Mouse (Mus musculus): Measurements from ENCODE around the gene Xkr8.
"Not testable (repeated sequence)": the region's sequence is repeated elsewhere in the genome, so short reads cannot be mapped to it uniquely, and the experiment has no call there.

Xkr8 gene

DNA sequence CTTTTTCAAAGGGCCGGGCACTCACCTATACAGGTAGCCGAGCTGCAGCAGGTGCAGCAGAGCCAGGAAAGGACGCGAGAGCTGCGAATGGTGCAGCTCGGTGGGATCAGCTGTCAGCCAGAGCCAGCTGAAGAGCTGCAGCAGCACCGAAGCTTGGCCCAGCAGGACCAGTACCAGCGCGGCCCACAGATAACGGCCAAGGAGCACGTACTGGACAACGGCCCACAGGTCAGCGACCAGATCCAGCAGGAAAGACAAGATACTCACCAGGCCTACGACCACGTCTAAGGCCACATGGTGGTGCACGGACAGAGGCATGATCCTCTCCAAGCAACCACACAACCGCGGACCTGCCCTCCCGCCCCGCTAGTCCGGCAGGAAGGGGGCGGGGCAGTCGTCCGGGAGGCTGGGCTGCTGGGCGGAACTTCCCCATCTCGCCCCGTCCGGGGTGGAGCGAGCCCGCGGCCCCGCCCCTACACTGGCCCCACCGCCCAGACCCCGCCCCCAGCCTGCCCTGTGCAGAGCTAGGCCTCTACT, at the start of gene Xkr8:
Gene Xkr8 (minus strand): TSS at position 399 of the 537 bp plus-strand sequence.
- peak; percentile 78 for DNase-seq (ENCODE audit: low read depth)

DNA sequence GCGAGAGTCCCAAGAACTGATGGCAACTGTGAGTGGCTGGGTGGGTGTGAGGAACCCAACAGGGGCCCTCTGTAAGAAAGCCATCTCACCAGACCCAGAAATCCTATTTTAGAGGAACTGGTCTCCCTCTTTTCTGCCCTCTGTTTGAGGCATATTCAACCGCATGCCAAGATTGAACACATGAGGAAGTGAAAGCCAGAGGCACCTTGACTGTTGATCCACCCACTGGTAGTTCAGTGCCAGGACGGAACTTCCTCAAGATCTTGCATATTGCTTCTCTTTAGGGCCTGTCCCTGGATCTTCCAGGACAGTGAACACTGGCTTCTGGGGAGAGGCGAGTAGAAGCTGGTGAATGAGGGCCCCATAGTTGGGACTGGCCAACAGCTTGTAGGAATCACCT, 47.9 kb upstream of the Xkr8 start:
- DNase-seq (ENCODE audit: low read depth), result no peak

DNA sequence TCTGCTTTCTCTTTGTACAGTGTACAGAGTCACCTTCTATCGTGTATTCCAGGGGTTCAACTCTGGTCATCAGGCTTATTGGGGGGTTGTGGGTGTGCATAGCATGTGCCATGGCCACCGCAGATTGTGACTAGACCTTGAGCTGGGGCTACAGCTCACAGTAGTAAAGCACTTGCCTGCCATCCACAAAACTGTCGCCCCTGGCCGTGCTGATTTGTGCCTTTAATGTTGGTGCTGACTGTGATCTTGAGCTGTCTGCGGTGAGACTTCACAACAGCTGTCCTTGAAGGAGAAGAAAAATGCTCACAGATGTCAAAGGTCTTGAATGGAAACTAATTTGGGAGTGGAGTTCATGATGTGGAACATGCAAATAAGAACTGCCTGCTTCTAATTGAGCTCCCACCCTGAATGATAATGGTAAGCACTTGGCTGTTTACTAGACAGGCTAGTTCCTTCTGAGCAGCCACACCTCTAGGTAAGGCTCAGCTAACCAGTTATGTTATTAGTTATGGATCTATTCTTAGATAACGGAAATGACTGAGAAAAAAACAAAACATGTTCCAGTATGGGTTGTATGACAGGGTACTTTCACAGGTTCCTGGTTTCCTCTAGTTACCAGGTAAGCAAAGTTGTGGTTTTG, 46.3 kb upstream of the Xkr8 start:
- no peak for DNase-seq (ENCODE audit: low read depth)

DNA sequence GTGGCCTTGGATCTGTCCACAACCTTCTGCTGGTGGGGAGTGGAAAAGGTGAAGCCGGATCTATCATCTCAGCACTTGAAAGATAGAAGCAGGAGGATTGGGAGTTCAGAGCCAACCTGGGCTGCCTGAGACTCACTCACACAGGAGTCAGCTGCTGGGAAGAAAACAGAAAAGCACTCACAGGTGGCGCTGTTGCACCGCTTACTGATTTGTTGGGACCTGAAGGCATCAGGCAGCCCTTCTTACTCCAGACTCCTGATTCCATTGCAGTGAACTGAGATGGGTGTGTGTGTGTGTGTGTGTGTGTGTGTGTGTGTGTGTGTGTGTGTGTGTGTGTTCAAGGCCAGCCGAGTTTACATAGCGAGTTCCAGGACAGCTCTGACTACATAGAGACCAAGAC, 44.4 kb upstream of the Xkr8 start:
- DNase-seq (ENCODE audit: low read depth), result no peak

DNA sequence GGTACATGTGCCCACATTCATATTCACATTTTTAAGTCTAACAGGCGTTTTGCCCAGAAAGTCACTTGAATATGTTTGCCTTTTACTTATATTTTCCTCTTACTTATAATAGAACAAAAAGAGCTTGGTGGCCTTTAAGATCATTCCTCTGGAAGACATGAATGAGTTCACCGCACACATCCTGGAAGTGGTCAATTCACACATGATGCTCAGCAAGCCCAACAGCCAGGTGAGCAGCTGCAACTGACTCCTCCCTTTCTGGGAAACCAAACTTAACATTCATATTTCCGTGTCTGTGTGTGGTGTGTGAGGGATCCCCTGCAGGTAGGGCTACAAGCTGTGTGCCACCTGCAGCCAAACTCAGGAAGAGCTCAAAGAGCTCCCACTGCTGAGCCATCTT, 42.6 kb upstream of the Xkr8 start:
- DNase-seq (ENCODE audit: low read depth), result no peak

DNA sequence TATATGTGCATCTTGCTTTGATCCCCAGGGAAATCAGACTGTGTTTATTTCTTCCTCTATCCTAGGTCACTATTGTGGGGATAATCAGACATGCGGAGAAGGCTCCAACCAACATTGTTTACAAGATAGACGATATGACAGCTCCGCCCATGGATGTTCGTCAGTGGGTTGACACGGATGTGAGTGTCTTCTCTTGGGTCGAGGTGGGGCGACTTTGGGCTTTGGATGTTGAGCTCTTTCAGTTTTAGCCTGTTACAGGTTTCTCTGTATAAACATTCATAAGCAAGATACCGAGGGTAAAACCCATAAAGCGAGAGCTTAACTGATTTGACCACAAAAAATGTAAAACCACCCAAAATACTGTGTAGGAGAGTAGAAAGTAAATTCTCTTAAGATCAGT, 39.4 kb upstream of the Xkr8 start:
- DNase-seq (ENCODE audit: low read depth), result no peak

DNA sequence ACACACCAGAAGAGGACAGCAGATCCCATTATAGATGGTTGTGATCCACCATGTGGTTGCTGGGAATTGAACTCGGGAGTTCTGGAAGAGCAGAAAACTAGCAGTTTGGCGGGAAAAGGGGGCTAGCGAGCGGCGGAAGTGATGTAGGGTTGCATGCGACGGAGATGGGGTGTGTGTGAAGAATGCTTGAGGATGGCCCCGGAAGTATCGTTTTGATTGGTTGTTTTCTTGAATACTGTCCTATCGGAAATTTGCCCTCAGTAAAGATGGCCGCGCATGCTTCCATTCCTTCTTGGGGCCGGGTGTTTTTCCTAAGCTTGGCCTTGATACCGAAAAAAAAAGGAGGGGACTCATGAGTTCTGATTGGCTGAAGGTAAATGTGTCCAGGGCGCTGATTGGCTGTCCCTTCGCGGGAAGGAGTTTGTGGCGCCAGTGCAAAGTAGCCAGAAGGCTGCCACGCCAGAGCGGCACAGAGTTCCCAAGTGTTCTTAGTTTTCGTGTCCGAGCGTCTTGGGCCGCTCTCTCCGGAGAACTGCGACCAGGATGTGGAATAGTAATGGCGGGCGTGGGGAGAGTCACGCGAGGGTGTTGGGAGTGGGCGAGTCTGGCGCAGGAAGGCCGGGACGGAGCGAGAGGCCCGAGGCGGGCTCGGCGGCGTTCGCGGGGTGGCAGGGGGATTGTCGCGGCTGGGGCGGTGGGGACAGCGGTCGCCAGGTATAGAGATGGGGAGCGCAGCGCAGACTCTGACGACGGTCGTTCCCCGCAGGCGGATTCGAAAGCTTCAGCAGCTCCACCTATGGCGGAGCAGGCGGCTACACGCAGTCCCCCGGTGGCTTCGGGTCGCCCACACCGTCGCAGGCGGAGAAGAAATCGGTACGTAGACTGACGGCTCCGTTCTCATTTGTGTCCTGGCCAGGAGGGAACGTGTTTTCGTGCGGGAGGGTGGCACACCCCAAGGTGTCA, 35.8 kb upstream of the Xkr8 start, which contains the start of gene Rpa2:
Gene Rpa2 (plus strand): TSS at position 419 of the 963 bp plus-strand sequence.
- peak; percentile 100 for DNase-seq (ENCODE audit: low read depth)

DNA sequence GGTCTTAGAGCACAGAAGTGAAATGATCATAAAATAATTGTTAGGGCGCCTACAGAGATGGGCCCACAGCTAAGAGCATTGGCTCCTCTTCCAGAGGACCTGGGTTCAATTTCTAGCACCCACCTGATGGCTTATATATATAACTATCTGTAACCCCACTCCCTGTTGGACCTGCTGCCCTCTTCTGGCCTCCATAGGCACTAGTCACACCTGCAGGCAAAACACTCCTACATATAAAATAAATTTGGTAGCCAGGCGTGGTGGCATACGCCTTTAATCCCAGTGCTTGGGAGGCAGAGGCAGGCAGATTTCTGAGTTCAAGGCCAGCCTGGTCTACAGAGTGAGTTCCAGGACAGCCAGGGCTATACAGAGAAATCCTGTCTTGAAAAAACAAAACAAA, 30.8 kb upstream of the Xkr8 start:
- DNase-seq (ENCODE audit: low read depth), result not testable (repeated sequence)

DNA sequence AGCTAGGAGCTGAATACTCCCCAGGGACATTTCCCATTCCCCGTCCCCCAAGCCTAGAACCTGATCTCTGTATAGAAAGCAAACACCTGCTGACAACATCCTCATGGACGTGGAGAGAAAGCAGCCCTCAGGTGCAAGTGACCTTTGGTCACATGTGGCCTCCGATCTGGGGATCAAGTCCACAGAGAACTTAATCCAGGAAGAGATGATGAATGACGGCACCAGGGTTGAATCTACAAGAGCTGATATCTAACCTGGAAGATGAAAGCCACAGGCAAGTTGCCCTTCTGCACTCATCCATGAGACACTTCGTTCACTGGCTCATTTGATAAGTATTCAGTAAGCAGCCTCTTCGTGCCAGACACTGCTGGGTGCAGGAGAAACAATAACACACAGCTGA, 30.3 kb upstream of the Xkr8 start:
- DNase-seq (ENCODE audit: low read depth), result no peak

DNA sequence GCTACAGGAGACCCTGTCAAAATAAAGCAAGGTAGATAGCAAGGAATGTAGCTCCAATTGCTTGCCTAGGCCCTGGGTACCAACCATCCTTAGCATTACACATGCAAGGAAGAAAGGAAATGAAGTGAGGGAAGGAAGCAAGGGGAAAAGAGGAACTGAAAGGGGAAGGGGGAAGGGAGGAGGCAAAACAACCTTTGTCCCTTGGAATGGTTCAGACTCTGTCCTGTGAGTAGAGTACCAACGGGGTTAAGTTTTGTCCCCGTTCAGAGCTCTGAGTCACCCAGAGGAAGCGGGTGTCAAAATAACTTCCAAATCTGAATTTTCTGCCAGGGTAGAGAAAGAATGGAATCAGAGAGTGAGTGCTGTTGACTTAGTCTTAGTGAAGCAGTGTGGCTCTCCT, 27.9 kb upstream of the Xkr8 start:
- no peak for DNase-seq (ENCODE audit: low read depth)

DNA sequence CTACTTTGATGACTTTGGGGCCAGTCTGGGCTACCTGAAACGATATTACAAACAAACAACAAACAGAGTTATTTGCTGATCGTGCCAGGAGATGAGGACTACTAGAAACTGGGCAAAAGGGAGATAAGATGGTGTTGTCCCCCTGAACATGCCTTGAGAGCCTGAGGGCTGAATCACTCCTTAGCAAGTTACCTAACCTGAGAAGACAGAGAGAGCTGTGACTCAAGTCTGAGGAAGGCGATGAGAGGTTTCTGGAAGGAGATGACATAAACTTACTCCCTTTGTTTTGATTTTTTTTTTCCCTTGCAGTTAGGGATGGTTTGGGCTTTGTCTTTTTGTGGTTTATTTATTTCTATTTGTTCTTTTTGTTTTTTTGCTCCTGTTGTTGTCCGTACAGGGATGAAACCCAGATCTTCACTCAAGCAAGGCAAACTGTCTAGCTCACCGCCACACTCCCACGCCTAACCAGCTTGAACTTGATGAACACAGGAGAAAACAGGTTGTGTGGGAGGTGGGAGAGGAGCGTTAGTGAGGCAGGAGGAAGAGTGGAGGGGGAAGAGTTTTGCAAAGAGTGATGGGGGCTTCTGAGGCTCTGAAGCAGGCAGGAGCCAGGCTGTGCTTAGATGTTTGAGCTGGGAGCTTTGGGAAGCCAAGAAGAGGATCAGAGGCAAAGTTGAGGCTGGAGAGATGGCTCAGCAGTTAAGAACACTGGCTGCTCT, 25.4 kb upstream of the Xkr8 start:
- DNase-seq (ENCODE audit: low read depth), result no peak

DNA sequence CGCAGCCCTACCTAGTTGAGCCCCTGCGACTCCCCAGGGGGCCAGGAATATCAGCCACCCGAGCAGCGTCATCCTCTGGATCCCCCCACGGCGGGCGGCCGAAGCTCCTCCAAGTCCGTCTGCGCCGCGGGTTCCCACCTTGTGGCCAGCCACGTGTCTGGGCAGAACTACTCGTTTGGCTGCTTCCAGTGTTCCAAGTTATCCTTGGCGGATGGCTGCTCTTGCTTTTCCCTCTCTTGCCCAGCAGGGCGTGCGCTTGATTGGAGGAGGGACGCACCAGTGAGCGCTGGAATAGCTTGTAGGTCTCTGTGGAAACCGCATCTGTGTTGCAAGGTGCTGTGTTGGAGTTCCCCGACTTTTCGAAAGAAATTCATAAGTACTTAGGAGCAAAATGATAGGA, 24.6 kb upstream of the Xkr8 start, which contains the start of gene Smpdl3b:
Gene Smpdl3b (minus strand): TSS at position 279 of the 400 bp plus-strand sequence.
- no peak for DNase-seq (ENCODE audit: low read depth)

DNA sequence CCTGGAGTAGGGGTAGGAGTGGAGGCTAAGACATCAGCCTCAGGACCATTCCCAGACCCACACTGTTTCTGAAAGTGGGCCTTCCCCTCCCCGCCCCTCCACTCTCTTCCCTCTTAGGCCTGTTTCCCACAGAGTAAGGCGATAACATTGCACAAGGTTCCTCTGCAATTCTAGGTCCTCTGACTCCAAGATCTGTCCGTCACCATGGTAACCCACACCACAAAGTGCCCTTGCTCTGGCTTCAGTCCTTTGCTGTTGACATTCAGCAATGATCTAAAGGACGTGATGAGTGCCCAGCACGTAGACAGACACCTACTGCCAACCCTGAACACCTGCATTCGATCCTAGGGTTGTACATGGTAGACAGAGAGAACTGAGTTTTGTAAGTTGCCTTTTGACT, 20.6 kb upstream of the Xkr8 start:
- DNase-seq (ENCODE audit: low read depth), result no peak

DNA sequence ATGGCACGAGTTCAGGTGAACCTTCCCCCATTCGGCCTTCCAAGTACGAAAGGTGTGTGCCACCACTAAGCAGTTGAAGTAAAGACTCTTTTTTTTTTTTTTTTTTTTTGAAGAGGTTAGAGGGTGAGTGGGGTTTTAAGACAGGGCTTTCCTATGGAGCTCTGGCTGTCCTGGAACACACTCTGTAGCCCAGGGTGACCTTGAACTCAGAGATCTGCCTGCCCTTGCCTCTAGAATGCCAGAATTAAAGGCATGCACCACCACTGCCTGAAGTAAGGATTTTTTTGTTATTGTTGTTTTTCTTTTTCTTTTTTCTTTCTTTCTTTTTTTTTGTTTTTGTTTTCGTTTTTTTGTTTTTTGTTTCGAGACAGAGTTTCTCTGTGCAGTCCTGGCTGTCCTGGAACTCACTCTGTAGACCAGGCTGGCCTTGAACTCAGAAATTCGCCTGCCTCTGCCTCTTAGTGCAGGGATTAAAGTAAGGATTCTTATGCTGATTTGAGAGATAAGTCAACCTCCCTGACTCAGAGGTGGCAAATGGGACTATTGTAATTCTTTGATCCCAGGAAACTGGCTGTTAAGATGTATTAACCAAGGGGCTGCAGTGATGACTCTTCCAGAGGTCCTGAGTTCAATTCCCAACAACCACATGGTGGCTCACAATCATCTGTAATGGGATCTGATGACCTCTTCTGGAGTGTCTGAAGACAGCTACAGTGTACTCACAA, 17.1 kb upstream of the Xkr8 start:
- no peak for DNase-seq (ENCODE audit: low read depth)

DNA sequence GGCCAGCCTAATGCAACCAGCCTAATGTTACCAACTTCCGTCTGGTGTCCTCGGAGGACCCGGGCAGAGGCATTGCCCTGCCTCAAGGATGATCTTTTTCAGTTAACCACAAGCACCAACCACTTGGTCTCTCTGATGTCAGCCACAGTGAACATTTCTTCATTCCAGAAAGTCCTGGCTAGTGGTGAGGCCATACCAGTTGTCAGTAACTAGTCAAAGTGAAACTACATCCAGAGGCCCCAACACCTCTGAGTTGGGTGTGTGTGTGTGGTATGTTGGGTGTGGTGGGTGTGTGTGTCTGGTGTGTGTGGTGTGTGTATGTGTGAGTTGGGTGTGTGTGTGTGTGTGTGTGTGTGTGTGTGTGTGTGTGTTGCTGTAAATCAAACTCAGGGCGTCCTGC, 16.4 kb upstream of the Xkr8 start:
- no peak for DNase-seq (ENCODE audit: low read depth)

DNA sequence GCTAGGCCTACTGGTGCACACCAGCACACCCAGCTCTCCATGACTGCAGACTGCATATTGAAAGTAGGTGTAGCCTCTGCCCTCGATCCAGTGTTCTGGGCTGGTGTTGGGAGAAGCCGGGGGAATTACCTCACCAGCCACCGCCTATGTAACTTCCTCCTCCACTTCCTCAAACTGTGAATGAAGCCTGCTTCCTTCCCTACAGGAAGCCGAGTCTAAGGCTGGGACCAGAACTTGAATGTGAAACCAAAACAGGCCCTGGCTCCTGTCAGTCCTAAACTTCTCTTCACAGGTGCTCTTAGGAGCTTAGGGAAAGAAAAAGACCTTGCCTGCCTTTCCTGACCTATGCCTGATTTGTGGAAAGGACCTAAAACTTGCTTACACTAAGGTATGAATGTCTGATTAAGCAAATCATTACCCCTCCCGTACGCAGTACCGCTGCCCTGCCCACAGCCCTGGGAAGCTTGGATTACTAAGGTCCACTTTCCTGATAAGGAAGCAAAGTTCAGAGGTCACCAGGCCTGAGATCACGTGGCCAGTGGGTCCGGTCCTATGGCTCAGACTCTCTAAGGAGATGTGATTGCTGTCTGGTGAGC, 15.4 kb upstream of the Xkr8 start:
- no peak for DNase-seq (ENCODE audit: low read depth)

DNA sequence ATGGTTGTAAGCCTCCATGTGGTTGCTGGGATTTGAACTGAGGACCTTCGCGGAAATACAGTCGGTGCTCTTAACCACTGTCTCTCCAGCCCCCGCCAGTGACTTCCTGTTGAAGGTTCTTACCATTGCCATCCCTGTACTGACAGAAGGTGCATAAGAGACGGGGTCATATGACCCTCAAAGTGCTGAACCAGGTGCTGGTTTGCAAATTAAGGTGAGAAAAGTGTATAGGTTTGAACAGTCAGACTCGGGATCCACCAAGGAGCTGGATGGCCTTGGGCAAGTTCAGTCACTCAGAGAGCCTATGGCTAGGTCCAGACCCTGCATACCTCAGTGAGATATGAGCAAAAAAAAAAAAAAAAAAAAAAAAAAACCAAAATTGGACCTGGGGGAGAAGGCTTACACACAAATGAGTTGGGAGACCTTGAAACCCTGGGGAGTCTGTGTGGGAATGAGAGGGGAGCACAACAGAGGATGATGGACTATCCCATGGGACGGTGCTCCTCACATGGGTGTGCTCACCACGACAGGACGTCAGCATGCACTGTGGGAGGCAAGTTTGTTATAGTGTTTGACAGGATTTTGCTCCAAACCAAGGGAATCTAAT, 14.7 kb upstream of the Xkr8 start:
- no peak for DNase-seq (ENCODE audit: low read depth)

DNA sequence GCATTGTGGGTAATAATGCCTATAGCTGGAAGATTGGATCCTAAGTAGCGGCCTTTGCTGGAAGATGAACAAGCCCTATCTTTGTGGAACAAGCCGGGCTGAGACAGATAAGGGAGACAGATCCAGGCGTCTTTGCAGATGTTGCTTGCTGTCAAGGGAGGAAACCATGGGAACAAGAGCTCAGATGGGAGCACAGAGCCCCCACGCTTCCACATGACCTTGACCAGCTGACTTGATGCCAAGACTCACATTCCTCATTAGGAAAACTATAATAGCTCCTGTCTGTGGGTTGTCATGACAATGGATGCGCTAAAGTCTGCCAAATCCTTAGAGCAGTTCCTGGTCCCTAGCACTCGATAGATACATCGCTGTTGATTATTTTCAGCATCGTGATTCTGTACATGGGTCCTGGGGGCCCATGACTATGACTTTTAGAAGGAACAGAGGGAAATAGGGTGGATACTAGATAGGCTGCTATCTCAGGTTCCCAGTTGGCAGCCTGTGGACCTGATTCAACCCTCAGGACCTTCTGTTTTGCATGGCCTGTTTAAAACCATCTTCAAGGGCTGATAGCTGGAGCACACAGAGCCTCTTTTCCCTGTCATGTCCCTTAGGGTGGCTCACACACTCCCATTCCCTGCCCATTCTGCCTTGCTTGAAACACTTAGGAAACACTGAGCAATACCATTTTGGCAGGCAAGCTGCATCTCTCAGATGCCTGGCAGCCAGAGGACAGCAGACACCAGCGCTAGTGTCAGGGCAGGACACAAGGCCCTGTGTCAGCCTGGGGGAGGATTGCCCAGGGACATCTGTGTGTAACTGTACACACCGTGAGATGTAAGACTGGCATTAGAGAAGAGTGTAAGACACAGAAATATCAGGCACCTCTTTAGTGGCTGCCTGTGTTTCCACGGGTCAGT, 11.9 kb upstream of the Xkr8 start:
- DNase-seq (ENCODE audit: low read depth), result no peak

DNA sequence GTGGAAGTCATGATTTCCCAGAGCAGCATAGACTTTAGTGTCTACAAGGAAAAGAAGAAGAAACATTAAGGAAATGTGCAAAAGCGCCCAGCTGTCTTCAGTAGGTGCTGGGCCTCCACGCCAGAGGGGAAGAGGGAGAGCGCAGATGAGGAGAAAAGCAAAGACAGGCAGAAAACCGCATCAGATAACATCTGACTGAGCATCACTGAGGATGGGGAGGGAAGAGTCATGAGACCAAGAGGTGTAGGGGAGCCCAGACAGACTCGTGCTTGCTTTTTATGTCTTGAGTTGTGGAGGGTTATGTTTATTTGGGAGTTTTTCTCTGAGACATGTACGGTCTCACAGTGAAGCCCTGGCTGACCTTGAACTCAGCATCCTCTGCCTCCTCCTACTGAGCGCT, 9.1 kb upstream of the Xkr8 start:
- DNase-seq (ENCODE audit: low read depth), result no peak

DNA sequence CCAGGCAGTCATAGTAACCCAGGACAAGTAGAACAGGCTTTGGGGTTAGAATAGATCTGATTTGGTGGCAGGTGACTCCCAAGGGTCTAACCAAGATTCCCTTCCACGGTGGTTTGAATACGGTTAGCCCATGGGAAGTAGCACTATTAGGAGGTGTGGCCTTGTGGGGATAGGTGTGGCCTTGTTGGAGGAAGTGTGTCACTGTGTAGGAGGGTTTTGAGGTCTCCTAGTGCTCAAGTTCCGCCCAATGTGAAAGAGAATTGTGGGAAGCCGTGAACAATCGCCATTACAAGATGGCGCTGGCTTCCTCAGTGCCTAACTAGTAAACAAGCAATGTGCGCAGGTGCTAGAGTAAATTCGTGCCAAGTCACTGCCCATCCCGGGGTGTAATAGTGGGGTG, 4.8 kb upstream of the Xkr8 start:
- DNase-seq (ENCODE audit: low read depth), result not testable (repeated sequence)
